Mouse (Mus musculus) R1 (cell line): ENCODE measurements at regions not wholly inside any gene's neighbourhood (a gene's known extent, or its start where the extent isn't known, plus 50 kb on each side); places are given as distances from the start of the nearest gene placed in this dataset.

Experiments
- DNase-seq: peaks from one replicate; pipeline ENCODE4 v3.0.0-alpha.2; 2018; ENCODE audit warnings: low read depth, low spot score

GRCm38 (mm10) chr1:18412746-18413145, 147.8 kb upstream of the Defb41 start:
- DNase-seq, result peak; percentile 10

- DNase-seq, result no peak
These were observed 124.7 kb upstream of the Defb41 start for GRCm38 (mm10) chr1:18389591-18389990.

- DNase-seq, result no peak
These were observed 119.1 kb upstream of the Defb41 start for GRCm38 (mm10) chr1:18384079-18384478.

GRCm38 (mm10) chr1:18359951-18360731, 95.2 kb upstream of the Defb41 start:
- DNase-seq, result peak; percentile 22

DNA sequence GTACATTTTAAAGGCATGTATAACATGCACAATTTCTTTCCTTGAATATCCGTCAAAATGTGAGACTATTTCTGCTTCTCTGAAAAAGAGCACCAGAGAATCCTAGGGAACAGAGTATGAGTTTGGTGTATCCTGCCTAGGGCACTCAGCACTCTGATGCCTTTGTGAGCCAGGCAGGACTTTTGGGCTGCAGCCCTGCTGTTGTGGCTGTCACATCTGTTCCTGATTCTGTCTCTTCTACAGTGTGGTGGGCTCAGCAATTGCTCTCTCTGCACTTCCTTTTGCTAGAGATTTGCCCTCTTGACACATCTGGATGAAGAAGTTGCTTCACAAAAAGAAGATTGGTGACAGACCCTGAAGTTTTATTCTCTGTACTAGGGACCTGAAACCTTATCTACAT, 73.9 kb upstream of the Defb41 start:
- DNase-seq, result no peak
